Mouse (Mus musculus) hindbrain, embryonic 13.5 days (tissue): Measurements from ENCODE around the gene Soat1. TPM values are rescaled to one million over a fixed set of nuclear protein-coding genes. Genes with fewer than 3 reads are reported as not detected.

Source experiments
- ATAC-seq: fragments of 200-750 bp; cut with Nextera tagmentation; 2 replicates; pipeline ENCODE4 v1.8.0; 2017; ENCODE audit warnings: moderate TSS enrichment; ENCODE audit not compliant: low FRiP score
- H3K27ac ChIP-seq: fragments of 300-500 bp; sonication (generic); 2 replicates; pipeline ENCODE4 v1.5.1; 2015; ENCODE audit warnings: inconsistent platforms, mild to moderate bottlenecking, moderate library complexity
- H3K27me3 ChIP-seq: fragments of 300-500 bp; sonication (generic); 2 replicates; pipeline ENCODE4 v1.6.1; 2015; ENCODE audit warnings: mild to moderate bottlenecking, inconsistent platforms
- H3K36me3 ChIP-seq: fragments of 300-500 bp; sonication (generic); 2 replicates; pipeline ENCODE4 v1.6.1; 2015; ENCODE audit warnings: mild to moderate bottlenecking, inconsistent platforms
- H3K4me1 ChIP-seq: fragments of 300-500 bp; sonication (generic); replicated peaks from 2 replicates; pipeline ENCODE4 v1.6.1; 2015; ENCODE audit warnings: inconsistent platforms
- H3K4me2 ChIP-seq: fragments of 300-500 bp; sonication (generic); 2 replicates; pipeline ENCODE4 v1.6.1; 2015; ENCODE audit warnings: inconsistent platforms, mild to moderate bottlenecking, moderate library complexity
- H3K4me3 ChIP-seq: fragments of 300-500 bp; sonication (generic); 2 replicates; pipeline ENCODE4 v1.5.1; 2015; ENCODE audit warnings: mild to moderate bottlenecking, inconsistent platforms
- H3K9ac ChIP-seq: fragments of 300-500 bp; sonication (generic); 2 replicates; pipeline ENCODE4 v1.6.1; 2015; ENCODE audit warnings: mild to moderate bottlenecking, inconsistent platforms
- H3K9me3 ChIP-seq: fragments of 300-500 bp; sonication (generic); 2 replicates; pipeline ENCODE4 v1.6.1; 2016; ENCODE audit warnings: inconsistent platforms
- WGBS: fragments of 180-500 bp; shearing (Covaris S2); methylation state at CpG from one replicate; pipeline ENCODE4 v1.1.7; 2015; 5-methylcytosine and 5-hydroxymethylcytosine counted together
- polyA plus RNA-seq: library from polyadenylated mRNA; unstranded; fragments of >200 nt; fragmentation: Nextera tagmentation; extraction: Ambion mirVana; gene quantifications from 2 replicates; pipeline ENCODE4 v1.2.1, GENCODE M21; 2015

The Soat1 gene
- polyA plus RNA-seq, 1 experiment from 2014 or later = 12.3 TPM

DNA sequence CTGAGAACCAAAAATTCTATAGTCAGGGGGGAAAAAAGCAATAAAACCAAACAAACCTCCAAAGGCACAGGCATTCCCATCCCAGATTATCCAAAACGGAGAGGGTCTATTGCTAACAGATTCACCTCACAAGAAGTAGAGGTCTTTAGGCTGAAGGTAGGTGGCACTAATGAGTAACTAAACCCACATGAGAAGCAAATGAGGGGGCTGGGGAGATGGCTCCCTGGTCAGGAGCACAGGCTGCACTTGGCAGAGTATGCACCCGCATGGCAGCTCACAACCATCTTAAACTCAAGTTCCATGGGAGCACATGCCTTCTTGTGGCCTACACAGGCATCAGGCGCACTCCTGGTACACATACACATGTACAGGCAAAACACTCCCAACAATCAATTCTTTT, 7.7 kb upstream of the Soat1 start:
- no peaks in the 10 kb centered on the region for H3K4me1 ChIP-seq
- H3K4me2 ChIP-seq = no peak overlapping the region
- ATAC-seq = no peak
- WGBS = 88% methylated on average over 3 of the region's 3 CpGs
- no peaks in the 10 kb centered on the region for H3K36me3 ChIP-seq
- 0 out of 2 replicates have a peak, but pooled peaks cover 2% of the 10 kb centered on the region for H3K27me3 ChIP-seq
- H3K27ac ChIP-seq = no peak overlapping the region
- no peak overlapping the region for H3K4me3 ChIP-seq
- H3K9me3 ChIP-seq = no peaks in the 10 kb centered on the region
- H3K9ac ChIP-seq = no peak overlapping the region

- no peak overlapping the region for H3K9ac ChIP-seq
- no peaks in the 10 kb centered on the region for H3K9me3 ChIP-seq
- peaks cover 10% of the 10 kb centered on the region for H3K4me1 ChIP-seq
- no peak for ATAC-seq
- H3K27ac ChIP-seq = no peak overlapping the region
- H3K4me3 ChIP-seq = no peak overlapping the region
- H3K36me3 ChIP-seq = no peaks in the 10 kb centered on the region
- WGBS = 42% methylated on average over 7 of the region's 7 CpGs
- 0 out of 2 replicates have a peak, but pooled peaks cover 8% of the 10 kb centered on the region for H3K27me3 ChIP-seq
- H3K4me2 ChIP-seq = no peak overlapping the region
These were observed 2.4 kb upstream of the Soat1 start for GRCm38 (mm10) chr1:156476535-156476934.

DNA sequence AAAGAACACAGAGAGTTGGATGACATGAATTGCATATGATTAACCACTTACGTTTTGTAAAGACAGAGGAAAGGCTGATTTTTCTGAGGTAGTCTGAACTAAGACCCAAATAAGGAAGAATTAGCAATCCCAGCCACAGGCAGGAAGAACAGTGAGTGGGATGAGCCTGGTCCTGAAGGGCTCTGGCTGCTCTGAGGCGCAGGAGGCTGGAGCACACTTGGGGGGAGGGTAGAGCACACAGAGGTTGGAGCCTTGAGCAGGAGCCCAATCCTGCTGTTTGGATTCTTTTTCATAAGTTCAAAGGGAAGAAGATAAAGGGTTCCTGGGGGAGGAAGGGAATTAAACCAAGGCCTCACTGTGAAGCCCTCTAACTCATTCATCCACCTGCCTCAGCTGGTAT, 1.9 kb upstream of the Soat1 start:
- H3K36me3 ChIP-seq = no peaks in the 10 kb centered on the region
- 34% methylated on average over 2 of the region's 2 CpGs for WGBS
- no peak overlapping the region for H3K4me2 ChIP-seq
- no peak overlapping the region for H3K9ac ChIP-seq
- H3K9me3 ChIP-seq = no peaks in the 10 kb centered on the region
- H3K27me3 ChIP-seq = 0 out of 2 replicates have a peak, but pooled peaks cover 8% of the 10 kb centered on the region
- H3K27ac ChIP-seq = no peak overlapping the region
- no peak for ATAC-seq
- H3K4me1 ChIP-seq = peaks cover 10% of the 10 kb centered on the region
- no peak overlapping the region for H3K4me3 ChIP-seq

DNA sequence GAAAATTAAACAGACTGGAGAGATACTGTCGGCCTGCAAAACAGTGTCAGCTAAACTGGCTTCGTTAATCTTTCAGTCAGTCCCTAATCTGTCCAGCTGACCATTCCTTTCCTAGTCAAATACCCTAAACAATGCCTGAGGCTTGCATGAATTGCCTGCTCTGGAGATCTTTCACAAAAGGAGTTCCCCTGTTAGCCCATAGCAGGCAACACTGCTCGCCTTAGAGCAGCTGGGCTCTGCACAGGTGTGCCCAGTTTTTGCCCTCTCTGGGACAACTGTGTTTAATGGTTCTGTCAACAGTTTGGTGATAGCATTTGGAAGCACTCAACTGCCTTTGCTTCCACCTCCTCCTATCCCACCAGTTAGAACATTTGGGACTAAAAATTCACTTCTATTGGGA, 723 bp upstream of the Soat1 start:
- H3K9me3 ChIP-seq = no peaks in the 10 kb centered on the region
- H3K27ac ChIP-seq = no peak overlapping the region
- no peak overlapping the region for H3K9ac ChIP-seq
- no peak overlapping the region for H3K4me2 ChIP-seq
- H3K36me3 ChIP-seq = no peaks in the 10 kb centered on the region; the same call in 1 of the 2 replicates
- H3K4me1 ChIP-seq = peaks cover 10% of the 10 kb centered on the region
- ATAC-seq = no peak
- H3K4me3 ChIP-seq = no peak overlapping the region
- 0 out of 2 replicates have a peak, but pooled peaks cover 8% of the 10 kb centered on the region for H3K27me3 ChIP-seq
- 27% methylated on average over 3 of the region's 3 CpGs for WGBS

DNA sequence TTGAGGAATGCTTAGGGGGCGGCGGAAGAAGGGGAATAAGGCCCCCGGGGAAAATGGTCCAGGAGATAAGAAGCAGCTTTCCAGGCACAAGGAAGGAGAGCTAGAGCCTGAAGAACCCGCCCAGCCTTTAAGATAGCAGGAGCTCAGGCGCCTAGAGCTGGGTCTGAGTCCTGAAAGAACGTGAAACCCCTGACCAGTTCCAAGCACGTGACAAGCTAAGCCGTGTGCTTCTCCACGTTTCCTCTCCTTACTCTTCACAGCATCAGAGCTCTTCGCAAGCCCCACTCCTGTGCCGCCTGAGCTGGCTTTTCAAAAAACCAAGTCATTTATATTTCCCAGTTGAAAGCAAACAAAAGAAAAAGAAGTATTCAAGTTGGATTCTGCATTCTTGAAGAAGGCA, 1.1 kb downstream of the Soat1 start:
- Histone ChIP-seq H3K4me2 (peak overlapping the region; percentile 78), H3K9ac (peak overlapping the region; percentile 39; the same call in 1 of the 2 replicates), H3K27ac (no peak overlapping the region), H3K4me1 (peaks cover 10% of the 10 kb centered on the region), H3K36me3 (peaks cover 9% of the 10 kb centered on the region), H3K9me3 (peaks cover 9% of the 10 kb centered on the region), H3K27me3 (0 out of 2 replicates have a peak, but pooled peaks cover 8% of the 10 kb centered on the region), H3K4me3 (peak overlapping the region; percentile 77)
- under 1% methylated on average over 11 of the region's 11 CpGs for WGBS
- ATAC-seq = no peak

GRCm38 (mm10) chr1:156471955-156472354, 2.2 kb downstream of the Soat1 start:
- Histone ChIP-seq H3K4me2 (no peak overlapping the region), H3K27ac (no peak overlapping the region), H3K4me3 (no peak overlapping the region), H3K9me3 (peaks cover 9% of the 10 kb centered on the region), H3K27me3 (0 out of 2 replicates have a peak, but pooled peaks cover 7% of the 10 kb centered on the region), H3K9ac (no peak overlapping the region), H3K4me1 (peaks cover 10% of the 10 kb centered on the region), H3K36me3 (peaks cover 11% of the 10 kb centered on the region)
- no peak for ATAC-seq
- whole genome bisulfite sequencing = 93% methylated on average over 7 of the region's 7 CpGs

GRCm38 (mm10) chr1:156471071-156471470, 3.1 kb downstream of the Soat1 start:
- H3K27me3 ChIP-seq = 0 out of 2 replicates have a peak, but pooled peaks cover 3% of the 10 kb centered on the region
- H3K36me3 ChIP-seq = peaks cover 19% of the 10 kb centered on the region
- H3K4me2 ChIP-seq = no peak overlapping the region
- no peak for ATAC-seq
- H3K9ac ChIP-seq = no peak overlapping the region
- no peak overlapping the region for H3K4me3 ChIP-seq
- H3K27ac ChIP-seq = no peak overlapping the region
- H3K4me1 ChIP-seq = peaks cover 10% of the 10 kb centered on the region
- peaks cover 9% of the 10 kb centered on the region for H3K9me3 ChIP-seq
- WGBS = 94% methylated on average over 3 of the region's 3 CpGs

GRCm38 (mm10) chr1:156470557-156470956, 3.6 kb downstream of the Soat1 start:
- no peak for ATAC-seq
- H3K4me3 ChIP-seq = no peak overlapping the region
- H3K4me1 ChIP-seq = peaks cover 10% of the 10 kb centered on the region
- no peaks in the 10 kb centered on the region for H3K27me3 ChIP-seq
- H3K36me3 ChIP-seq = peaks cover 24% of the 10 kb centered on the region
- H3K9ac ChIP-seq = no peak overlapping the region
- peaks cover 9% of the 10 kb centered on the region for H3K9me3 ChIP-seq
- H3K4me2 ChIP-seq = no peak overlapping the region
- WGBS = 76% methylated on average over 7 of the region's 7 CpGs
- no peak overlapping the region for H3K27ac ChIP-seq

GRCm38 (mm10) chr1:156468576-156468975, 5.6 kb downstream of the Soat1 start:
- H3K36me3 ChIP-seq = peaks cover 25% of the 10 kb centered on the region
- no peak overlapping the region for H3K4me2 ChIP-seq
- no peak overlapping the region for H3K27ac ChIP-seq
- H3K9me3 ChIP-seq = peaks cover 9% of the 10 kb centered on the region
- WGBS = 89% methylated on average over 3 of the region's 3 CpGs
- H3K4me1 ChIP-seq = peaks cover 10% of the 10 kb centered on the region
- no peak overlapping the region for H3K4me3 ChIP-seq
- no peaks in the 10 kb centered on the region for H3K27me3 ChIP-seq
- no peak overlapping the region for H3K9ac ChIP-seq
- ATAC-seq = no peak

DNA sequence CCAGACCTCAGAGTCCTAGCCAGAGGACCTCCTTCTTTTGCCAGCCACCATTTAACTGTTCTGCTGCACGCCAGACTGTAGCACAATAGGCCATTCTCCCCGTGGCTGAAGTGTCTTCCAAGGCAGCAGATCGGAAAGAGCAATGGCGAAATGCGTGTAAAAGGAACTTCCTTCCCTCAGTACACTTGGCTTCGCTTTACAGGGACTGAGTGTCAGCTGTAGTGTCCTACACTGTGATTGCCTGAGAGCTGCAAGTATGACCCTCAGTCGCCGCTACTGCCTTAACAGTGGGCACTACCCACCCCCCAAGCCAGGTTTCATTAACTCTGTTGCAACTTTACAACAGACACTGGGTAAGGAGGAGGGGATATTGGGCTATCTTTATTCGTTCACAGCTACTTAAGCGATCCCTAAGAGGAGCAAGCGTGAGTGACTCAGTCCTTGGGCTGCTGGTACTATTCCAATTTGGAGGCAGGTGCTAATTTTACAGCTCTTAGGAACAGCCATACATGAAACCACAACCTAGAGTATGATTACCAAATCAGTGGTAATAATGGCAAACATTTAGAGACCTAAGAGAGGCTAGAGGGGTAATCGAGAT, 6.4 kb downstream of the Soat1 start:
- H3K27ac ChIP-seq = no peak overlapping the region
- WGBS = 85% methylated on average over 12 of the region's 12 CpGs
- H3K36me3 ChIP-seq = peaks cover 25% of the 10 kb centered on the region
- no peak for ATAC-seq
- peaks cover 9% of the 10 kb centered on the region for H3K9me3 ChIP-seq
- peaks cover 3% of the 10 kb centered on the region for H3K4me1 ChIP-seq
- H3K27me3 ChIP-seq = no peaks in the 10 kb centered on the region
- H3K9ac ChIP-seq = no peak overlapping the region
- H3K4me2 ChIP-seq = no peak overlapping the region
- no peak overlapping the region for H3K4me3 ChIP-seq

GRCm38 (mm10) chr1:156464963-156465362, 9.2 kb downstream of the Soat1 start:
- 92% methylated on average over 9 of the region's 9 CpGs for WGBS
- H3K4me1 ChIP-seq = no peaks in the 10 kb centered on the region
- no peak for ATAC-seq

DNA sequence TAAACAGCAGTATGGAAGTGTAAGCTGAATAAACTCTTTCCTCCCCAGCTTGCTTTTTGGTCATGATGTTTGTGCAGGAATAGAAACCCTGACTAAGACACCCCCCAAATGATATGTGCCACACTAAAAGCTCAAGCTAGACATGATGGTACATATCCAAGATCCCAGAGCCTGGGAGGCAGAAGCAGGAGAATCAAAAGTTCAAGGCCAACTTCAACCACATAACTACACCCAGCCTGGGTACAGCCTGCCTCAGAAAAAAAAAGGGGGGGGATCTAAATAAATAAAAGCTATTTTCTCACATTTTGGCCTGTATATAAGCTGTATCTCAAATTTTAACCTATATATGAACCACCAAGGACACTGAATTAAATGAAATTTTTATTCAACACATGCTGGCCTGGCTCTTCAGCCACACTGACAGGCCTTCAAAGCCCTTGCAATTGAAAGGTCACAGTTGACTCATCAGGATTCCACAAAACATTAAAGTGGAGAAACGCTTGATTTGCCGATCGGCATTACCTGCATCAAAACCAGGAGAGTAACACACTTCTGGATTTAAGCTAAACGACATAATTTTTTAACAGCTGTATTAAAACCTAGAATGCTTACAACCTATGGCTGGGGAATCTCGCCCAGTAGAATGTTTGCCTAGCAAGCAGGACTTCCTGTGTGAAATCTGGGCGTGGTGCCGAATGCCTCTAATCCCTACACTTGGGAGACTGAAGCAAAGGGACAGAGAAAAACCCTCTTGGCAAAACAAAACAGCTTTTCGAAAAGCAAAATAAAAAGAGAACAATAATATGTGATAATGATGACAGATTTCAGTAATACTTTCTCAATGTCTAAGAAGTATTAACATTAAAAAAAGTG, 9.9 kb downstream of the Soat1 start:
- no peaks in the 10 kb centered on the region for H3K27me3 ChIP-seq
- no peak overlapping the region for H3K4me2 ChIP-seq
- WGBS = 91% methylated on average over 8 of the region's 8 CpGs
- peaks cover 3% of the 10 kb centered on the region for H3K9me3 ChIP-seq
- no peaks in the 10 kb centered on the region for H3K4me1 ChIP-seq
- no peak overlapping the region for H3K4me3 ChIP-seq
- H3K9ac ChIP-seq = no peak overlapping the region
- no peak overlapping the region for H3K27ac ChIP-seq
- ATAC-seq = no peak
- peaks cover 19% of the 10 kb centered on the region for H3K36me3 ChIP-seq

More at GRCm38 (mm10) chr1:156464963-156465362, 9.2 kb downstream of the Soat1 start:
- Histone ChIP-seq H3K4me2 (no peak overlapping the region), H3K9ac (no peak overlapping the region), H3K9me3 (peaks cover 9% of the 10 kb centered on the region), H3K4me3 (no peak overlapping the region), H3K27me3 (no peaks in the 10 kb centered on the region), H3K27ac (no peak overlapping the region), H3K36me3 (peaks cover 25% of the 10 kb centered on the region)
